Mouse (Mus musculus): ENCODE data around the gene Thsd7a.

Gene Thsd7a

GRCm38 (mm10) chr6:12693239-12693638, 56.0 kb downstream of the Thsd7a start:
- no peak for DNase-seq (ENCODE audit: low spot score in 2 of 2)

- DNase-seq (ENCODE audit: low spot score in 2 of 2), result no peak
These were observed 99.6 kb downstream of the Thsd7a start for GRCm38 (mm10) chr6:12649633-12650032.

GRCm38 (mm10) chr6:12628637-12629246, 120.5 kb downstream of the Thsd7a start:
- DNase-seq (ENCODE audit: low spot score in 2 of 2), result no peak

- no peak for DNase-seq (ENCODE audit: low spot score in 2 of 2)
These were observed 142.5 kb downstream of the Thsd7a start for GRCm38 (mm10) chr6:12606638-12607246.

- no peak for DNase-seq (ENCODE audit: low spot score in 2 of 2)
These were observed 146.3 kb downstream of the Thsd7a start for GRCm38 (mm10) chr6:12602927-12603326.

GRCm38 (mm10) chr6:12602161-12602560, 147.0 kb downstream of the Thsd7a start:
- DNase-seq (ENCODE audit: low spot score in 2 of 2), result no peak

- no peak for DNase-seq (ENCODE audit: low spot score in 2 of 2)
These were observed 164.8 kb downstream of the Thsd7a start for GRCm38 (mm10) chr6:12584456-12584855.

- no peak for DNase-seq (ENCODE audit: low spot score in 2 of 2)
These were observed 168.1 kb downstream of the Thsd7a start for GRCm38 (mm10) chr6:12581143-12581542.

GRCm38 (mm10) chr6:12575619-12576216, 173.5 kb downstream of the Thsd7a start:
- DNase-seq (ENCODE audit: low spot score in 2 of 2), result no peak

- DNase-seq (ENCODE audit: low spot score in 2 of 2), result no peak
These were observed 177.0 kb downstream of the Thsd7a start for GRCm38 (mm10) chr6:12572202-12572601.

- DNase-seq (ENCODE audit: low spot score in 2 of 2), result no peak
These were observed 184.1 kb downstream of the Thsd7a start for GRCm38 (mm10) chr6:12565136-12565535.

- no peak for DNase-seq (ENCODE audit: low spot score in 2 of 2)
These were observed 186.9 kb downstream of the Thsd7a start for GRCm38 (mm10) chr6:12562336-12562735.

- no peak for DNase-seq (ENCODE audit: low spot score in 2 of 2)
These were observed 188.7 kb downstream of the Thsd7a start for GRCm38 (mm10) chr6:12560500-12560899.

GRCm38 (mm10) chr6:12555114-12556099, 193.8 kb downstream of the Thsd7a start:
- DNase-seq (ENCODE audit: low spot score in 2 of 2), result no peak

GRCm38 (mm10) chr6:12551176-12551575, 198.0 kb downstream of the Thsd7a start:
- no peak for DNase-seq (ENCODE audit: low spot score in 2 of 2)

GRCm38 (mm10) chr6:12550054-12550655, 199.1 kb downstream of the Thsd7a start:
- no peak for DNase-seq (ENCODE audit: low spot score in 2 of 2)

- DNase-seq (ENCODE audit: low spot score in 2 of 2), result no peak
These were observed 205.1 kb downstream of the Thsd7a start for GRCm38 (mm10) chr6:12544096-12544495.

- no peak for DNase-seq (ENCODE audit: low spot score in 2 of 2)
These were observed 206.7 kb downstream of the Thsd7a start for GRCm38 (mm10) chr6:12542496-12542895.

GRCm38 (mm10) chr6:12519121-12519520, 230.1 kb downstream of the Thsd7a start:
- DNase-seq (ENCODE audit: low spot score in 2 of 2), result no peak

GRCm38 (mm10) chr6:12518283-12518903, 230.8 kb downstream of the Thsd7a start:
- DNase-seq (ENCODE audit: low spot score in 2 of 2), result no peak

- no peak for DNase-seq (ENCODE audit: low spot score in 2 of 2)
These were observed 231.5 kb downstream of the Thsd7a start for GRCm38 (mm10) chr6:12517726-12518125.
